Mouse (Mus musculus): Measurements from ENCODE around the gene Saysd1. TPM values are rescaled to one million over a fixed set of nuclear protein-coding genes. Genes with fewer than 3 reads are reported as not detected.

Saysd1 gene
- polyA plus RNA-seq, 1 experiment from 2014 or later = 9.7 TPM

GRCm38 (mm10) chr14:20110945-20111344 lies 27.4 kb downstream of the Saysd1 start:
- 44% methylated on average over 1 of the region's 1 CpGs for WGBS

GRCm38 (mm10) chr14:20106271-20106670 lies 32.1 kb downstream of the Saysd1 start:
- no peak overlapping the region for H3K27ac ChIP-seq (ENCODE audit: low read depth, low read length)
- 85% methylated on average over 6 of the region's 6 CpGs for WGBS
- H3K9me3 ChIP-seq (ENCODE audit: control insufficient read depth, low read length) = no peaks in the 10 kb centered on the region
- H3K4me3 ChIP-seq (ENCODE audit: low read depth, low read length) = no peak overlapping the region
- ATAC-seq (ENCODE audit: insufficient read depth, low FRiP score, low TSS enrichment) (no peak), DNase-seq (ENCODE audit: low spot score) (no peak)
- H3K4me2 ChIP-seq (ENCODE audit: low read depth) = no peak overlapping the region
- no peaks in the 10 kb centered on the region for H3K36me3 ChIP-seq (ENCODE audit: control insufficient read depth, insufficient read depth, low read length)
- H3K4me1 ChIP-seq (ENCODE audit: control insufficient read depth, insufficient read depth, low read length) = no peaks in the 10 kb centered on the region
- no peak overlapping the region for H3K9ac ChIP-seq (ENCODE audit: low read length)
- no peaks in the 10 kb centered on the region for H3K27me3 ChIP-seq (ENCODE audit: control insufficient read depth, insufficient read depth, low read length)

More at GRCm38 (mm10) chr14:20110945-20111344, 27.4 kb downstream of the Saysd1 start:
- Histone ChIP-seq H3K36me3 (ENCODE audit: control insufficient read depth, insufficient read depth, low read length) (no peaks in the 10 kb centered on the region), H3K4me3 (ENCODE audit: low read depth, low read length) (no peak overlapping the region), H3K9me3 (ENCODE audit: control insufficient read depth, low read length) (peaks cover 3% of the 10 kb centered on the region; the same call in 1 of the 2 replicates), H3K9ac (ENCODE audit: low read length) (no peak overlapping the region), H3K27ac (ENCODE audit: low read depth, low read length) (no peak overlapping the region), H3K4me2 (ENCODE audit: low read depth) (no peak overlapping the region), H3K27me3 (ENCODE audit: control insufficient read depth, insufficient read depth, low read length) (no peaks in the 10 kb centered on the region), H3K4me1 (ENCODE audit: control insufficient read depth, insufficient read depth, low read length) (no peaks in the 10 kb centered on the region)
- ATAC-seq (ENCODE audit: insufficient read depth, low FRiP score, low TSS enrichment) (no peak), DNase-seq (ENCODE audit: low spot score) (no peak)

GRCm38 (mm10) chr14:20103207-20103606 lies 35.1 kb downstream of the Saysd1 start:
- Histone ChIP-seq H3K4me1 (ENCODE audit: control insufficient read depth, insufficient read depth, low read length) (no peaks in the 10 kb centered on the region), H3K27me3 (ENCODE audit: control insufficient read depth, insufficient read depth, low read length) (no peaks in the 10 kb centered on the region), H3K27ac (ENCODE audit: low read depth, low read length) (no peak overlapping the region), H3K9me3 (ENCODE audit: control insufficient read depth, low read length) (no peaks in the 10 kb centered on the region), H3K4me3 (ENCODE audit: low read depth, low read length) (no peak overlapping the region), H3K9ac (ENCODE audit: low read length) (no peak overlapping the region), H3K36me3 (ENCODE audit: control insufficient read depth, insufficient read depth, low read length) (no peaks in the 10 kb centered on the region), H3K4me2 (ENCODE audit: low read depth) (no peak overlapping the region)
- WGBS = 69% methylated on average over 4 of the region's 4 CpGs
- no peak for DNase-seq (ENCODE audit: low spot score)
- no peak for ATAC-seq (ENCODE audit: insufficient read depth, low FRiP score, low TSS enrichment)

GRCm38 (mm10) chr14:20098061-20098460 lies 40.3 kb downstream of the Saysd1 start:
- DNase-seq (ENCODE audit: low spot score) (no peak), ATAC-seq (ENCODE audit: insufficient read depth, low FRiP score, low TSS enrichment) (no peak)
- H3K4me2 ChIP-seq (ENCODE audit: low read depth) = no peak overlapping the region
- H3K27me3 ChIP-seq (ENCODE audit: control insufficient read depth, insufficient read depth, low read length) = no peaks in the 10 kb centered on the region
- no peaks in the 10 kb centered on the region for H3K9me3 ChIP-seq (ENCODE audit: control insufficient read depth, low read length)
- H3K27ac ChIP-seq (ENCODE audit: low read depth, low read length) = no peak overlapping the region
- H3K4me3 ChIP-seq (ENCODE audit: low read depth, low read length) = no peak overlapping the region
- no peaks in the 10 kb centered on the region for H3K36me3 ChIP-seq (ENCODE audit: control insufficient read depth, insufficient read depth, low read length)
- 65% methylated on average over 5 of the region's 5 CpGs for WGBS
- no peak overlapping the region for H3K9ac ChIP-seq (ENCODE audit: low read length)
- H3K4me1 ChIP-seq (ENCODE audit: control insufficient read depth, insufficient read depth, low read length) = no peaks in the 10 kb centered on the region

GRCm38 (mm10) chr14:20094942-20095341 lies 43.4 kb downstream of the Saysd1 start:
- ATAC-seq (ENCODE audit: insufficient read depth, low FRiP score, low TSS enrichment) (no peak), DNase-seq (ENCODE audit: low spot score) (no peak)
- Histone ChIP-seq H3K27ac (ENCODE audit: low read depth, low read length) (no peak overlapping the region), H3K36me3 (ENCODE audit: control insufficient read depth, insufficient read depth, low read length) (no peaks in the 10 kb centered on the region), H3K27me3 (ENCODE audit: control insufficient read depth, insufficient read depth, low read length) (no peaks in the 10 kb centered on the region), H3K9ac (ENCODE audit: low read length) (no peak overlapping the region), H3K4me2 (ENCODE audit: low read depth) (no peak overlapping the region), H3K4me3 (ENCODE audit: low read depth, low read length) (no peak overlapping the region), H3K4me1 (ENCODE audit: control insufficient read depth, insufficient read depth, low read length) (no peaks in the 10 kb centered on the region), H3K9me3 (ENCODE audit: control insufficient read depth, low read length) (no peaks in the 10 kb centered on the region)
- WGBS = 55% methylated on average over 5 of the region's 5 CpGs

- no peak overlapping the region for H3K4me3 ChIP-seq (ENCODE audit: low read depth, low read length)
- ATAC-seq (ENCODE audit: insufficient read depth, low FRiP score, low TSS enrichment) = no peak
- no peaks in the 10 kb centered on the region for H3K9me3 ChIP-seq (ENCODE audit: control insufficient read depth, low read length)
- no peak overlapping the region for H3K27ac ChIP-seq (ENCODE audit: low read depth, low read length)
- 22% methylated on average over 7 of the region's 7 CpGs for WGBS
- peak; percentile 43 for DNase-seq (ENCODE audit: low spot score)
- no peaks in the 10 kb centered on the region for H3K27me3 ChIP-seq (ENCODE audit: control insufficient read depth, insufficient read depth, low read length)
- no peaks in the 10 kb centered on the region for H3K4me1 ChIP-seq (ENCODE audit: control insufficient read depth, insufficient read depth, low read length)
- H3K9ac ChIP-seq (ENCODE audit: low read length) = no peak overlapping the region
- H3K36me3 ChIP-seq (ENCODE audit: control insufficient read depth, insufficient read depth, low read length) = no peaks in the 10 kb centered on the region
- H3K4me2 ChIP-seq (ENCODE audit: low read depth) = no peak overlapping the region
Observed at GRCm38 (mm10) chr14:20093493-20093892, 44.8 kb downstream of the Saysd1 start.

- peaks cover 4% of the 10 kb centered on the region; the same call in 1 of the 2 replicates for H3K4me1 ChIP-seq (ENCODE audit: control insufficient read depth, insufficient read depth, low read length)
- no peak overlapping the region for H3K9ac ChIP-seq (ENCODE audit: low read length)
- H3K9me3 ChIP-seq (ENCODE audit: control insufficient read depth, low read length) = no peaks in the 10 kb centered on the region
- no peaks in the 10 kb centered on the region for H3K36me3 ChIP-seq (ENCODE audit: control insufficient read depth, insufficient read depth, low read length)
- DNase-seq (ENCODE audit: low spot score) = no peak
- ATAC-seq (ENCODE audit: insufficient read depth, low FRiP score, low TSS enrichment) = no peak
- H3K27me3 ChIP-seq (ENCODE audit: control insufficient read depth, insufficient read depth, low read length) = no peaks in the 10 kb centered on the region
- H3K4me2 ChIP-seq (ENCODE audit: low read depth) = no peak overlapping the region
- no peak overlapping the region for H3K27ac ChIP-seq (ENCODE audit: low read depth, low read length)
- H3K4me3 ChIP-seq (ENCODE audit: low read depth, low read length) = no peak overlapping the region
Observed at GRCm38 (mm10) chr14:20084335-20084734, 54.0 kb downstream of the Saysd1 start.

GRCm38 (mm10) chr14:20082536-20083325 lies 55.6 kb downstream of the Saysd1 start:
- ATAC-seq (ENCODE audit: insufficient read depth, low FRiP score, low TSS enrichment) (peak; percentile 97), DNase-seq (ENCODE audit: low spot score) (peak; percentile 94)
- H3K9me3 ChIP-seq (ENCODE audit: control insufficient read depth, low read length) = no peaks in the 10 kb centered on the region
- H3K4me3 ChIP-seq (ENCODE audit: low read depth, low read length) = peak overlapping the region; percentile 54
- H3K4me2 ChIP-seq (ENCODE audit: low read depth) = peak overlapping the region; percentile 81
- H3K27me3 ChIP-seq (ENCODE audit: control insufficient read depth, insufficient read depth, low read length) = no peaks in the 10 kb centered on the region
- WGBS = 3% methylated on average over 56 of the region's 56 CpGs
- H3K36me3 ChIP-seq (ENCODE audit: control insufficient read depth, insufficient read depth, low read length) = no peaks in the 10 kb centered on the region
- peak overlapping the region; percentile 79 for H3K9ac ChIP-seq (ENCODE audit: low read length)
- peaks cover 4% of the 10 kb centered on the region; the same call in 1 of the 2 replicates for H3K4me1 ChIP-seq (ENCODE audit: control insufficient read depth, insufficient read depth, low read length)
- H3K27ac ChIP-seq (ENCODE audit: low read depth, low read length) = peak overlapping the region; percentile 93

GRCm38 (mm10) chr14:20081937-20082533 lies 56.3 kb downstream of the Saysd1 start:
- H3K36me3 ChIP-seq (ENCODE audit: control insufficient read depth, insufficient read depth, low read length) = no peaks in the 10 kb centered on the region
- H3K27me3 ChIP-seq (ENCODE audit: control insufficient read depth, insufficient read depth, low read length) = no peaks in the 10 kb centered on the region
- ATAC-seq (ENCODE audit: insufficient read depth, low FRiP score, low TSS enrichment) = no peak
- peak overlapping the region; percentile 54 for H3K4me3 ChIP-seq (ENCODE audit: low read depth, low read length)
- peak overlapping the region; percentile 93 for H3K27ac ChIP-seq (ENCODE audit: low read depth, low read length)
- H3K4me1 ChIP-seq (ENCODE audit: control insufficient read depth, insufficient read depth, low read length) = peaks cover 4% of the 10 kb centered on the region; the same call in 1 of the 2 replicates
- peak overlapping the region; percentile 79 for H3K9ac ChIP-seq (ENCODE audit: low read length)
- WGBS = 78% methylated on average over 5 of the region's 5 CpGs
- no peaks in the 10 kb centered on the region for H3K9me3 ChIP-seq (ENCODE audit: control insufficient read depth, low read length)
- peak overlapping the region; percentile 81 for H3K4me2 ChIP-seq (ENCODE audit: low read depth)
- no peak for DNase-seq (ENCODE audit: low spot score)

Data from neural tube, embryonic 11.5 days (tissue).